Mouse (Mus musculus) brain, embryonic 14.5 days (tissue): ENCODE data around the gene Gm49425. TPM values are rescaled to one million over a fixed set of nuclear protein-coding genes. Genes with fewer than 3 reads are reported as not detected.
A peak's percentile ranks its signal among the peaks of the same experiment; 100 is the strongest.

ENCODE experiments used
- DNase-seq: peaks from one replicate; pipeline ENCODE4 v3.0.0-alpha.2; 2011; ENCODE audit warnings: low read depth
- CTCF ChIP-seq: fragments of 200-500 bp; IDR thresholded peaks from 2 replicates; pipeline ENCODE4 v1.5.1; 2012; ENCODE audit warnings: inconsistent platforms, mild to moderate bottlenecking, moderate library complexity, borderline replicate concordance; ENCODE audit not compliant: insufficient read depth, insufficient read length; ENCODE audit errors: extremely low read depth
- POLR2A ChIP-seq: fragments of 200-500 bp; IDR thresholded peaks from 2 replicates; pipeline ENCODE4 v1.6.1; 2012; ENCODE audit warnings: mild to moderate bottlenecking, inconsistent platforms, borderline replicate concordance; ENCODE audit not compliant: poor library complexity, insufficient read depth, insufficient read length, severe bottlenecking; ENCODE audit errors: extremely low read depth
- polyA plus RNA-seq: library from polyadenylated mRNA; depleted of rRNA; stranded (reverse); fragments of >200 nt; gene quantifications from 2 replicates; pipeline ENCODE4 v1.2.3, GENCODE M21; 2012; rRNA removed

The Gm49425 gene
- polyA plus RNA-seq, 1 experiment, result not detected

GRCm38 (mm10) chr15:101483646-101484045 lies 33.4 kb downstream of the Gm49425 start:
- no peak for DNase-seq
- TF ChIP-seq POLR2A (no peak), CTCF (no peak)

GRCm38 (mm10) chr15:101482056-101482455 lies 35.0 kb downstream of the Gm49425 start:
- no peak for DNase-seq
- no peak for TF ChIP-seq CTCF
- no peak for TF ChIP-seq POLR2A

- DNase-seq, result peak; percentile 71
- TF ChIP-seq CTCF (no peak), POLR2A (no peak)
Observed at GRCm38 (mm10) chr15:101479666-101480060, 37.4 kb downstream of the Gm49425 start.

GRCm38 (mm10) chr15:101479007-101479665 lies 37.9 kb downstream of the Gm49425 start:
- TF ChIP-seq CTCF (peak; percentile 58), POLR2A (no peak)
- peak; percentile 63 for DNase-seq

- no peak for DNase-seq
- TF ChIP-seq CTCF (no peak), POLR2A (no peak)
Observed at GRCm38 (mm10) chr15:101472952-101473528, 44.0 kb downstream of the Gm49425 start, which contains the start of gene Krt86. Gene Krt86 (plus strand): TSS chr15:101473478.

GRCm38 (mm10) chr15:101469093-101469492 lies 48.0 kb downstream of the Gm49425 start:
- DNase-seq, result no peak
- no peak for TF ChIP-seq POLR2A
- no peak for TF ChIP-seq CTCF

Other genes with a start within 250 kb of the Gm49425 start
- gene Atg101, start 233.0 kb downstream of the Gm49425 start, polyA plus RNA-seq, result 58.9 and 75.1 TPM in 2 replicates
- 0.41 and 0.42 TPM in 2 replicates for gene 6030408B16Rik, start 224.0 kb downstream of the Gm49425 start, polyA plus RNA-seq
- 0.19 and 0.22 TPM in 2 replicates for gene Krt80, start 147.1 kb downstream of the Gm49425 start, polyA plus RNA-seq
- 1.4 and 4.1 TPM in 2 replicates for gene Krt7, start 106.2 kb downstream of the Gm49425 start, polyA plus RNA-seq
- 0.11 and 0.18 TPM in 2 replicates for gene Krt87, start 78.5 kb downstream of the Gm49425 start, polyA plus RNA-seq
- gene Krt88, start 69.5 kb downstream of the Gm49425 start, polyA plus RNA-seq, result not detected in 2 replicates
- not detected in 2 replicates for gene Krt81, start 53.5 kb downstream of the Gm49425 start, polyA plus RNA-seq
- 0.08 TPM in 1 of 2 replicates, not detected in the other for gene Krt86, start 43.8 kb downstream of the Gm49425 start, polyA plus RNA-seq
- gene Krt83, start 25.7 kb downstream of the Gm49425 start, polyA plus RNA-seq, result not detected in 2 replicates
- not detected in 2 replicates for gene Krt84, start 15.6 kb upstream of the Gm49425 start, polyA plus RNA-seq
- not detected in 2 replicates for gene Krt82, start 33.4 kb upstream of the Gm49425 start, polyA plus RNA-seq
- 0.10 and 0.11 TPM in 2 replicates for gene Krt90, start 45.7 kb upstream of the Gm49425 start, polyA plus RNA-seq
- 0.06 and 0.07 TPM in 2 replicates for gene Krt75, start 56.6 kb upstream of the Gm49425 start, polyA plus RNA-seq
- not detected in 2 replicates for gene Gm5414, start 110.9 kb upstream of the Gm49425 start, polyA plus RNA-seq
- gene Gm5478, start 130.1 kb upstream of the Gm49425 start, polyA plus RNA-seq, result not detected in 2 replicates
- not detected in 2 replicates for gene Krt6b, start 163.0 kb upstream of the Gm49425 start, polyA plus RNA-seq
- gene Krt6a, start 177.0 kb upstream of the Gm49425 start, polyA plus RNA-seq, result 0.29 and 0.57 TPM in 2 replicates
- 33.7 and 53.0 TPM in 2 replicates for gene Krt5, start 195.6 kb upstream of the Gm49425 start, polyA plus RNA-seq
- gene Krt71, start 225.8 kb upstream of the Gm49425 start, polyA plus RNA-seq, result 0.09 and 0.18 TPM in 2 replicates